Mouse (Mus musculus) megakaryocyte, embryonic 14.5 days (primary cell): Measurements from ENCODE around the gene Bloc1s1.

Source experiments
- FLI1 ChIP-seq: IDR thresholded peaks from 2 replicates; pipeline ENCODE4 v1.6.1; 2012; ENCODE audit warnings: low read length, inconsistent platforms, mixed read lengths
- GATA1 ChIP-seq: IDR thresholded peaks from 3 replicates; pipeline ENCODE4 v1.6.1; 2012; ENCODE audit warnings: mixed read lengths, low read length, inconsistent platforms, borderline replicate concordance

DNA sequence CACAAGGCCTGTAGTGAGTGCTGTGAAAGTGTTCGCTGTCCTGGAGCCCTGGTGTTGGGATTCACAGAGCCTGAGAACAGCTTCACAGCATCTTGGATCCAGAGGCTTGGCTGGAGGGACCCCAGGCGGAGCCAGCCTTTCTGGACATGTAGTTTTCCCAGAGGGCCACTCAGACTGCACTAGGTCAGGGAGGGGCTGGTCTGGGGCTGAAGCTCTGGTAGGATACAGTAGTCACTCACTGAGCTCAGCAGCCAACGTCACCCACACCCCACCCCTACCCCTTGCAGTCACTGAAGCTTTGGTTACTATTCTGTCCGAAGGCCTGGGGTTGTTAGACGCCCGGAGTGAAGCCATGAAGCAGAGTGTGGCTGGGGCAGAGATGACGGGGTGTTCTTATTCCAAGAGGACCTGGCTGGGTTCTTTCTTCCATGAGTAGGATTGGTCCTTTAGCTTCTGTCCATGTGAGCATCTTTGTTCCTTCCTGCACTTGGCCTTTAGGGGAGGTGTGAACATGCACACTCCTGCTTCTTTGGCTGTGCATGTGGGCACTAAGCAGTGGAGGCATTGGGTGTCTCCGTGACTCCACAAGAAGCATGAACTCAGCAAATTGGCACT is 12.1 kb upstream of the Bloc1s1 start:
- TF ChIP-seq GATA1 (no peak), FLI1 (no peak)
